Mouse (Mus musculus): ENCODE measurements around the gene Zfp36l2.

DNA sequence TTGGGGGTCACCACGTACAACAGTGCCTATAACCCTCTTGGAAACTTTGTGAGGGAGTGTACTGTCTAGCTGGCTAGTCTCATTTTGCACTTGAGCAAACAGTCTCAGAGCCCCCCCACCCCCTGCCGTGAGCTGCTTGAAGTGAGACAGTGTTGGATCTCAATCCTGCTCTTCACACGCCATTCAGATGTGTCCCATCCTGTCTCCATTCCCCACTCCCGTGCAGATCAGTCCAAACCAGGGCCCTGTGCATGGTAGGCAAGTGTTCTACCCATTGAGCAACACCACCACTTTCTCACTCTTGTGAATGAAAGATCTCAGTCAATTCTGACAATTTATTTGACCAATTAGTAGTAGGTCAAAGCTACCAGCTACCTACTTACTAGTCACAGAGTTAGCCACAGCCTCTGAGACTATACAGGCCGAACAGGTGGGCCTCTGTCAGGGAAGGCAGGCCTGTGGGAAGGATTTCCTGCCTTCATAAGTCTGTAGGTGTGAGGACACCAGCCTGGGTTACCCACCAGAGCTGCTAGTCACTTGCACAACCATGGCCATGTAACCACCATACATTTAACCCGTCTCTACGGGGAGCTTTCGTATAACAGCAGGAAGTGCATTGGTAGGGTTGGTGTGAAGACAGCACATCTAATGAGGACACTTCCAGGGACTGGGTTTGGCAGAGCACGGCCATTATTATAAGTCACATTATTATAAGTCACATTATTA, 21.4 kb downstream of the Zfp36l2 start:
- no peak for TF ChIP-seq POLR2A (IDR thresholded peaks at IDR 0.05; ENCODE audit: borderline replicate concordance, extremely low read depth, low read depth, low read length)
- TF ChIP-seq CTCF (IDR thresholded peaks at IDR 0.05; ENCODE audit: insufficient read depth, low read length) = no peak

Measured in lung, adult 2 months (tissue).